Mouse (Mus musculus) heart, embryonic 14.5 days (tissue): ENCODE results near the gene Slc22a27. TPM values are rescaled to one million over a fixed set of nuclear protein-coding genes. Genes with fewer than 3 reads are reported as not detected.

Experiments used
- microRNA-seq: library from miRNA; unstranded; fragments of <30 nt; microRNA quantifications from one replicate; pipeline ENCODE4, GENCODE M21; 2016
- polyA plus RNA-seq: library from polyadenylated mRNA; unstranded; fragments of >200 nt; fragmentation: Nextera tagmentation; extraction: Ambion mirVana; gene quantifications from 2 replicates; pipeline ENCODE4 v1.2.1, GENCODE M21; 2014

The Slc22a27 gene
- polyA plus RNA-seq, 1 experiment from 2014 or later, result not detected

Small RNA genes within 50 kb of the gene (microRNA-seq; reads per million reads assigned to microRNA genes)
- gene Gm24951, result not detected

Other genes with a start within 250 kb of the Slc22a27 start
- gene Slc22a26, start 163.4 kb downstream of the Slc22a27 start, polyA plus RNA-seq, result not detected in 2 replicates
- gene Slc22a28, start 166.0 kb upstream of the Slc22a27 start, polyA plus RNA-seq, result not detected in 2 replicates